Mouse (Mus musculus) limb, embryonic 15.5 days (tissue): ENCODE results near the gene Gm9817. TPM values are rescaled to one million over a fixed set of nuclear protein-coding genes. Genes with fewer than 3 reads are reported as not detected.
"Not testable (repeated sequence)": the region's sequence is repeated elsewhere in the genome, so short reads cannot be mapped to it uniquely, and the experiment has no call there.

Experiments
- ATAC-seq: fragments of 200-750 bp; cut with Nextera tagmentation; 2 replicates; pipeline ENCODE4 v1.8.0; 2017; ENCODE audit warnings: low read depth, moderate TSS enrichment; ENCODE audit not compliant: insufficient number of reproducible peaks, low FRiP score, low TSS enrichment
- H3K27ac ChIP-seq: fragments of 300-500 bp; sonication (generic); 2 replicates; pipeline ENCODE4 v1.5.1; 2015; ENCODE audit warnings: moderate library complexity, mild to moderate bottlenecking, inconsistent platforms
- H3K27me3 ChIP-seq: fragments of 300-500 bp; sonication (generic); 2 replicates; pipeline ENCODE4 v1.6.1; 2015; ENCODE audit warnings: inconsistent platforms
- H3K36me3 ChIP-seq: fragments of 300-500 bp; sonication (generic); 2 replicates; pipeline ENCODE4 v1.6.1; 2015; ENCODE audit warnings: inconsistent platforms
- H3K4me1 ChIP-seq: fragments of 300-500 bp; sonication (generic); 2 replicates; pipeline ENCODE4 v1.6.1; 2015; ENCODE audit warnings: inconsistent platforms
- H3K4me2 ChIP-seq: fragments of 300-500 bp; sonication (generic); 2 replicates; pipeline ENCODE4 v1.6.1; 2015; ENCODE audit warnings: mild to moderate bottlenecking, inconsistent platforms
- H3K4me3 ChIP-seq: fragments of 300-500 bp; sonication (generic); 2 replicates; pipeline ENCODE4 v1.5.1; 2015; ENCODE audit warnings: mild to moderate bottlenecking, inconsistent platforms
- H3K9ac ChIP-seq: fragments of 300-500 bp; sonication (generic); 2 replicates; pipeline ENCODE4 v1.6.1; 2015; ENCODE audit warnings: inconsistent platforms
- H3K9me3 ChIP-seq: fragments of 300-500 bp; sonication (generic); 2 replicates; pipeline ENCODE4 v1.6.1; 2016; ENCODE audit warnings: inconsistent platforms
- WGBS: fragments of 180-500 bp; shearing (Covaris S2); methylation state at CpG from one replicate; pipeline ENCODE4 v1.1.7; 2015; 5-methylcytosine and 5-hydroxymethylcytosine counted together
- polyA plus RNA-seq: library from polyadenylated mRNA; unstranded; fragments of >200 nt; fragmentation: Nextera tagmentation; extraction: Ambion mirVana; gene quantifications from 2 replicates; pipeline ENCODE4 v1.2.1, GENCODE M21; 2015

Gm9817 gene
- 0.06 and 0.15 TPM in 2 replicates for polyA plus RNA-seq

DNA sequence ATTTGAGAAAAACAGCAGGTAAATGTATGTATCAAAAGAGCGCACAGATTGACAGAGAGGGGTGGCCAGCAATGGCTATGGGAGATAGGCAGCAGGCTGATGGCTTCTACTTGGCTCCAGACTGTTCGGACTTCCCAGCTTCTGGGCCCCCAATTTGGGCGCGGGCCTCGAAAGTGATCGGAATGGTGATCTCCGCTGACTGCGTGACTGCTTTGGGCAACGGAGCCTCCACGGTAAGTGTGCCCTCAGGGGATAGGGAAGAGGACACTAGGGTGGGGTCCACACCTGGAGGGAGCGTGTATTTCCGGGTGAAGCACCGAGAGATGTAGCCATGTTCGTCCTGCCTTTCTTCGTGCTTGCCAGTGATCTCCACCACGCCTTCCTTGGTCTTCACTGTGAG, at the start of gene Gm9817:
Gene Gm9817, plus strand, starts transcription at position 301 of the 400 bp plus-strand sequence.
- not testable (repeated sequence) for H3K36me3 ChIP-seq, H3K4me3 ChIP-seq, H3K9ac ChIP-seq, H3K27ac ChIP-seq, ATAC-seq, H3K9me3 ChIP-seq, H3K4me1 ChIP-seq, H3K27me3 ChIP-seq
- H3K4me2 ChIP-seq: 0 out of 2 replicates have a peak within 1 kb of the TSS, but pooled peaks have one; percentile 19
- 57% methylated on average over 16 of the region's 16 CpGs for WGBS

DNA sequence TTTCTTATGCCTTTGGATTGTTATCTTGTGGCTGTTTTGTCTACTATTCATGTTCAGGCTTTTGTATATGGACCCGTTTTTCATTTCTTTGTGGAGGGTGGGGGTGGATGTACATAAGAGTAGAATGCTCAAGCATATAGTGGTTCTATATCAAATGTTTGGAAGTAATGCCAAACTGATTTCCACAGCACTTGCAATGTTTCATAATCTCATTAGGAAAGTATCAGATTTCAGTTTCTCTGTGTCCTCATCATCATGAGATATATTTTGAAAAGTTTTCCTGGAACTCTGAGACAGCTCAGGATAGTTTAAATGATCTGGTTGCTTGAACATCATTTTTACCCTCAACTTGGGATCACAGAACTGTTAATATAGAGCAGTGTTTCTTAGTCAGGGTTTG, 48.7 kb upstream of the Gm9817 start:
- Histone ChIP-seq H3K9ac (no peak overlapping the region), H3K4me1 (peaks cover 21% of the 10 kb centered on the region), H3K27ac (no peak overlapping the region), H3K4me2 (no peak overlapping the region), H3K9me3 (no peaks in the 10 kb centered on the region), H3K4me3 (no peak overlapping the region), H3K36me3 (no peaks in the 10 kb centered on the region), H3K27me3 (no peaks in the 10 kb centered on the region)
- WGBS: 86% methylated on average over 1 of the region's 1 CpGs
- no peak for ATAC-seq

DNA sequence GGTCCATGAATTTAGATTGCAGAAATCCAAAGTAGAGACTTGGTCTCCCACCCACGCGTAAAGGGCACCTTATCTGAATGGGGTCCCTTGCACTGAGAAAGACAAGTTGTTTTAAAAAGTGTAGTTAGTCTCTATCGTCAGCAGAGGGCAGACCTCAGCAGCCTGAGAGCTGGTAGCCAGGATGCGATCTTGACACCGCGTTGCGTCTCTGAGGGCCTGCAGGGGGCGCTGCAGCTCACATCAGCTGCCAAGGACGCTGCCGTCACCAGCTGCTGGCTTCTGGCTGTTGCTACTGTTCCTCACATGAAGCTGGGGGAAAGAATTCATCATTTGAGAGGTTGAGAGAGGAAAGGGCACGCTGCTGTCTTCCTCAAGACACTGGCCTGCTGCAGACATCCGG, 47.7 kb upstream of the Gm9817 start:
- Histone ChIP-seq H3K4me2 (no peak overlapping the region), H3K4me3 (no peak overlapping the region), H3K27me3 (no peaks in the 10 kb centered on the region), H3K9ac (no peak overlapping the region), H3K4me1 (peaks cover 24% of the 10 kb centered on the region), H3K36me3 (no peaks in the 10 kb centered on the region), H3K9me3 (no peaks in the 10 kb centered on the region), H3K27ac (no peak overlapping the region)
- 13% methylated on average over 12 of the region's 12 CpGs for WGBS
- no peak for ATAC-seq

DNA sequence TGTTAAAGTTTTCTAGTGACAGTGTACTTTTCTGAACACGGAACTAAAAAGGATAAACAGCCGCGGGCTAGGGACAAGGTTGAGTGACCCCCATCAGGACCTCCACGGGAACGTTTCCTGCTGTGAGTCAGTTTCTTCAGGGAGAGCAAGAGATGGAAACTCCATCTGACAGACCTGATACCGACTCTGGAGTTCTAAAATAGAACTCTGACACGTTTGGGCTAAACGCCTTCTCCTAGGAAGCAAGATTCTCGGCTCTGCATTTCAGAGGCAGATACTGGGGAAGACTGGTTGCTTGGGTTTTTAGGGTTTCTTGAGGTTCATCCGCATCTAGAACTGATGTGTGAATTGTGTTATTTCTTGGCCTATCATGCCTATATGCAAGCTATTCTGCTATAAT, 47.2 kb upstream of the Gm9817 start:
- no peaks in the 10 kb centered on the region for H3K36me3 ChIP-seq
- H3K9me3 ChIP-seq: no peaks in the 10 kb centered on the region
- WGBS: 45% methylated on average over 10 of the region's 10 CpGs
- ATAC-seq: no peak
- no peaks in the 10 kb centered on the region for H3K27me3 ChIP-seq
- no peak overlapping the region for H3K9ac ChIP-seq
- no peak overlapping the region for H3K4me3 ChIP-seq
- peaks cover 24% of the 10 kb centered on the region for H3K4me1 ChIP-seq
- no peak overlapping the region for H3K4me2 ChIP-seq
- H3K27ac ChIP-seq: no peak overlapping the region

DNA sequence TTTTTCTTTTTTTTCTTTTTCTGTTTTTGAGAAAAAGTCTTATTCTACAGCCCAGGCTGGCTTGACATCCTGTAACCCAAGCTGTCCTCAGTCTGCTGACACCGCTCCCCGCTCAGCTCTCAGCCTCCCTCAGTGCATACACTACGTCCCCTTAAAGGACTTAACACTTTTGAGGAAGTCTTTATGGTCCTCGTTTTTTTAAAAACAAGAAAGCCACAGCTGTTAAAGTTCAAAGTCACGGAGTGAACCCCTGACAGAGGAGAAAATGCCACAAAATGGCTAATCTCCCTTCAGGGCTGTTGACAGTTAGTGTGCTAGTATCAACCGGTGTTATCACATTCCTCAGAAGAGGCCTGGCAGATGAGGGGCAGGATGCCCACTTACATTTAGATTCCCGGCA, 46.7 kb upstream of the Gm9817 start:
- Histone ChIP-seq H3K4me2 (no peak overlapping the region), H3K9me3 (no peaks in the 10 kb centered on the region), H3K4me3 (no peak overlapping the region), H3K27me3 (no peaks in the 10 kb centered on the region), H3K36me3 (no peaks in the 10 kb centered on the region), H3K27ac (no peak overlapping the region), H3K9ac (no peak overlapping the region), H3K4me1 (peaks cover 24% of the 10 kb centered on the region)
- WGBS: 46% methylated on average over 7 of the region's 7 CpGs
- ATAC-seq: no peak

DNA sequence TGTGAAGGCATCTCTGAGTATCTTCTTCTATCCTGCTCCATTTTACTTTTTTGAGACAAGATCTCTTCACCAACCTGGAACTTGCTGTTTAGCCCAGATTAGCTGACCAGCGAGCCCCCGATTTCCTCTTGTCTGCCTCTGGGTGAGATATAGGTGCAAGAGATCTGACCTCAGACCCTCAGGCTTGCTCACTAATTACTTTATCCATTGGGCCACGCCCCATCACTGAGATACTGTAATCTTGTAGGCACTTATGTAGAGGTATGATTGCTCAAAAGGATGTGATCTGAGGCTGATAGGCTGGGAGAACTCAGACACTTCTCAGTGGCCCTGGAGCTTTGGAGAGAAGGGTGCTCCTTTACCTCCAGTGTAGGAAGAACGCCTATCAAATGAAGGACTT, 46.0 kb upstream of the Gm9817 start:
- WGBS: 85% methylated on average over 4 of the region's 4 CpGs
- Histone ChIP-seq H3K9ac (no peak overlapping the region), H3K27ac (no peak overlapping the region), H3K4me1 (peaks cover 24% of the 10 kb centered on the region), H3K4me2 (no peak overlapping the region), H3K36me3 (no peaks in the 10 kb centered on the region), H3K27me3 (no peaks in the 10 kb centered on the region), H3K4me3 (no peak overlapping the region), H3K9me3 (no peaks in the 10 kb centered on the region)
- ATAC-seq: no peak

DNA sequence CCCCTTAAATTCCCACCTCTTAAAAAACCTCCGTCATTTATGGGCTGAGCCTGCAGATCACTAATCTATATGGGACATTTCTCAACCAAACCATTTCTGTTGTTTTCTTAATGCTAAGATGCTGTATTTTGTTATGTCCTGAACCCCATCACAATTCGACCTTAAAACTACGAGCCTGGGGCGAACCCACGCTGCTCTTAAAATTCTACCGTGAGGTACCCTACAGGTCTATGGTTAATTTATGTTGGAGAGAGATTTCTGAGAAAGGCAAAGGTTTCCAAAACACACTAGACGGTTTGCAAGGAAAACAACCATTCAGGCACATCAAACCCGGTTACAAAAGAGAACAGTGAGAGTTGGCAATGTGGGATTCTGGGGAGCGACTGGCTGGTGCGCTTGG, 45.1 kb upstream of the Gm9817 start:
- no peak overlapping the region for H3K9ac ChIP-seq
- H3K4me1 ChIP-seq: peaks cover 24% of the 10 kb centered on the region
- no peaks in the 10 kb centered on the region for H3K27me3 ChIP-seq
- no peak overlapping the region for H3K27ac ChIP-seq
- 53% methylated on average over 10 of the region's 10 CpGs for WGBS
- no peaks in the 10 kb centered on the region for H3K9me3 ChIP-seq
- no peak for ATAC-seq
- H3K4me2 ChIP-seq: no peak overlapping the region
- no peak overlapping the region for H3K4me3 ChIP-seq
- H3K36me3 ChIP-seq: no peaks in the 10 kb centered on the region

DNA sequence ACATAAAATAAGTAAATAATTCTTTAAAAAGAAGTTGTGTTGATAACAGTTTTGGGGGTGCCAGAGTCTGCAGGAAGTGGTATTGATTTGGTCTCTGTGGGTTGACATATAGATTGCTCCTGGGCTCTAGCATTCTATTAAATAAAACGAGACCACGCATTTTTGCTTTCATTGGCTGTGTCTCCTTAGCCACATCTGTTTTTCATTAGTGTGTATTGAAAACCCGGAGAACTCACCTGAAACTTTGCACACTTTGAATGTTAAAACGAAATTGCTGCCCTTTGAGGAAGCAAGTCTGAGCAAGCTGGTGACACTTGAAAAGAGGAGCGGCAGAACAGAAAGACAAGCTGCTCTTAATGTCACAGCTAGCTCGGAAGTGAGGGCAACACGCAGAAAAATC, 43.7 kb upstream of the Gm9817 start:
- H3K9ac ChIP-seq: no peak overlapping the region
- peaks cover 24% of the 10 kb centered on the region for H3K4me1 ChIP-seq
- H3K4me3 ChIP-seq: no peak overlapping the region
- H3K9me3 ChIP-seq: no peaks in the 10 kb centered on the region
- 11% methylated on average over 7 of the region's 7 CpGs for WGBS
- no peaks in the 10 kb centered on the region for H3K36me3 ChIP-seq
- no peak for ATAC-seq
- H3K27me3 ChIP-seq: no peaks in the 10 kb centered on the region
- no peak overlapping the region for H3K4me2 ChIP-seq
- no peak overlapping the region for H3K27ac ChIP-seq

DNA sequence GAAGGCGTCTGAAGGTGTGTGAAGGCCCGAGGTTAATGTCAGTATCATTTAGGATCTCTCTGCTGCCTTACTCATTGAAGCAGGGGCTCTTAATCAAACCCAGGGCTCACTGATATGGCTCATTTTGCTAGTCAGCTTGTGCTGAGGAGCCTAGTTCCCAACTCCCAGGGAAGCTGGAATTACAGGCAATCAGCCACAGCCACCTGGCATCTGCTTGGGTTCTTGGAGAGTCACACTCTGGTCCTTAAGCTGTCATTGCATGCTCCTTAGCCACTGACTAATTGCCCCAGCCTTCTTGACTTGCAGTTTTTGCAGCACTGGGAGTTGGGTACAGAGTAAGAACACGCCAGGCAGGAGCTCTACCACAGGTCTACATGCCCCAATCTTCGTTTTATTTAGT, 42.1 kb upstream of the Gm9817 start:
- Histone ChIP-seq H3K27ac (no peak overlapping the region), H3K36me3 (no peaks in the 10 kb centered on the region), H3K4me1 (peaks cover 19% of the 10 kb centered on the region), H3K4me2 (no peak overlapping the region), H3K4me3 (no peak overlapping the region), H3K27me3 (no peaks in the 10 kb centered on the region), H3K9ac (no peak overlapping the region), H3K9me3 (no peaks in the 10 kb centered on the region)
- 68% methylated on average over 4 of the region's 4 CpGs for WGBS
- ATAC-seq: no peak

DNA sequence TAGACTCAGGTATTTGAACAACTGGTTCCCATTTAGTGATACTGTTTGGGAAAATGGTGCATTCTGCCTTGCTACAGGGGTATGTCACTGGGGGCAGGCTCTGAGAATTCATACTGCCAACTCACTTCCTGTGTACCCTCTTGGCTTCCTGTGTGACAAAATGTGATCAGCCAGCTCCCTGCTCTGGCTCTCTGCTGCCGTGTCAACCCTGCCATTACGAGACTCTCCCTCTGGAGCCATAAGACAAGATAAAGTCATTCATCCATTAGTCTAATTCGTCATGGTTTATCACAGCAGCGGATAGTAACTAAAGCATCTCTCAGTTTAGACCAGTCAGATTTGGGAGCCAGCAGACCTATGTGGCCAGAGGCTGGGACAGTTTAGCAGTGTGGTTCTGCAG, 38.3 kb upstream of the Gm9817 start:
- Histone ChIP-seq H3K27me3 (no peaks in the 10 kb centered on the region), H3K4me2 (no peak overlapping the region), H3K4me3 (no peak overlapping the region), H3K9me3 (no peaks in the 10 kb centered on the region), H3K27ac (no peak overlapping the region), H3K4me1 (0 out of 2 replicates have a peak, but pooled peaks cover 3% of the 10 kb centered on the region), H3K9ac (no peak overlapping the region), H3K36me3 (no peaks in the 10 kb centered on the region)
- 77% methylated on average over 4 of the region's 4 CpGs for WGBS
- ATAC-seq: no peak

DNA sequence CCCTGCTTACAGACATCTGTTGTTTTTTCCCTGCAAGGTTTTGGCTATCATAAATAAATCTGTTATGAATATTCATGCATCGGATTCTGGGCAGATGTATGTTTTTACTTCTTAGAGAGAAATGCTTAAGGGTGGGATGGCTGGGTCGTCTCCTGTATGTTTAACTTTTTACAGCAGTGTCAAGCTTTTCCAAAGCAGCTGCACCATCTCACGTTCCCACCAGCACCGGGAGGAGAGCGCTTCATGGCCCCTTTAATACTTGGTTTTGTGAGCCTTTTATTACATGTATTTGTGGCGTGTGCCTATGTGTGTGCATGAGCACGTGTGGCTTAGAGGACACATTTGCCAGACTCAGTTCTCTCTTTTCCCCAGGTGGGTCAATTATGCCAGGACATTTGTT, 37.8 kb upstream of the Gm9817 start:
- Histone ChIP-seq H3K9me3 (no peaks in the 10 kb centered on the region), H3K4me1 (no peaks in the 10 kb centered on the region), H3K4me2 (no peak overlapping the region), H3K4me3 (no peak overlapping the region), H3K27me3 (no peaks in the 10 kb centered on the region), H3K9ac (no peak overlapping the region), H3K27ac (no peak overlapping the region), H3K36me3 (no peaks in the 10 kb centered on the region)
- 46% methylated on average over 7 of the region's 7 CpGs for WGBS
- no peak for ATAC-seq

DNA sequence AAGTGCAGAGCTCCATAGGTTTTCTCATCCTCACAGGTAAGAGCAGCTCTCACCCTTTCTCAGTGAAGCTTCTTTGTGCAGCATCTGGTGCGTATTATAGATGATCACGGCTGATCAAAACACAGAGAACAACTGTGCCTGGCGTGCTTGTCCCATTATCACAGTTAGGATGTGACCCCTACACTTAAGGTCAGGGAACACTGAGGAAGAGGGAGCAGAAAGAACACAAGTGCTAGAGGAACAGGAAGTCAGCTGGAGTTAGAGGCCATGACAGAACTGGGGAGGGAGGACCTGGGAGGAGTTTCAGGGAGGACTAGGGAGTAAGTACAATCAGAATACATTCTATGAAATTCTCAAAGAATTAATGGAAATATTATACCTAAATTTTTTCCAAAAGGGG, 35.0 kb upstream of the Gm9817 start:
- Histone ChIP-seq H3K4me1 (no peaks in the 10 kb centered on the region), H3K4me3 (no peak overlapping the region), H3K4me2 (no peak overlapping the region), H3K9ac (no peak overlapping the region), H3K36me3 (no peaks in the 10 kb centered on the region), H3K27me3 (no peaks in the 10 kb centered on the region), H3K27ac (no peak overlapping the region), H3K9me3 (no peaks in the 10 kb centered on the region)
- WGBS: 54% methylated on average over 3 of the region's 3 CpGs
- ATAC-seq: no peak

DNA sequence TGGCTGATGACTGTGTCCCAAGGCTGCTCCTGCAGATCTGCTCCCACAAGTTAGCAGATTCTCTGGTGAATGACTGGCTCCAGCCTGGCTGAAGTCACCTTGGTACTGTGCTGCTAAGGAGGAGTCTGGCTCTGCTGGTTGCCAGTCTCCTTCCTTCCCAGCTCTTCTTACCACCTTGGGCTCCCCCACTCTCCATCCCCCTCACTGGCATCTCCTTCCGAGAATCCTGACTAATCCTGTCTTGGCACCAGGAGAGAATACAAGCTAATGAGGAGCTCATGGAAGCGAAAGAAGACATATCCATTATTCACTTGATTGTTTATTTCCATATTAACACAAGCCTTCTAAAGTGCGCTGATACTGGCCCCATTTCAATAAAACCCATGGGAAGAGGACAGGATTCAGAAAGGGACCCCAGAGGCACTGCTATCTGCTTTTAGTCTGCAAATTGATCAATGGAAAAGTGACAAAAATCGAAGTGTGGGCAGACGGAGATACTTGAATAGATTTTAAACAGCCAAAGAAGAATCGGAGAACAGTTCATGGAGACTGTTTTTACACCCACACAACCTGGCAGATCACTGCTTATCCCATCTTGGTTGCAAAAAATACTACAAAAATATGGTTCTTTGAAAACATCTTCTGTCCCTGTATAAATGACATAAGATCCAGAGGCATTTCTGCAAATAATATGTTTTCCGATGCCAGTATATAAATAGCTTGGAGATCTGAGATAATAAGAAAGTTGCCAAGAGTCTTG, 29.1 kb upstream of the Gm9817 start:
- ATAC-seq: no peak
- H3K36me3 ChIP-seq: no peaks in the 10 kb centered on the region
- H3K27me3 ChIP-seq: no peaks in the 10 kb centered on the region
- no peak overlapping the region for H3K4me3 ChIP-seq
- H3K27ac ChIP-seq: no peak overlapping the region
- H3K4me1 ChIP-seq: no peaks in the 10 kb centered on the region
- H3K9me3 ChIP-seq: no peaks in the 10 kb centered on the region
- H3K4me2 ChIP-seq: no peak overlapping the region
- H3K9ac ChIP-seq: no peak overlapping the region
- 78% methylated on average over 7 of the region's 7 CpGs for WGBS
